Mouse (Mus musculus): Measurements from ENCODE around the gene Chdh. TPM values are rescaled to one million over a fixed set of nuclear protein-coding genes. Genes with fewer than 3 reads are reported as not detected.

The Chdh gene
- polyA plus RNA-seq, 1 experiment from 2014 or later, result not detected

DNA sequence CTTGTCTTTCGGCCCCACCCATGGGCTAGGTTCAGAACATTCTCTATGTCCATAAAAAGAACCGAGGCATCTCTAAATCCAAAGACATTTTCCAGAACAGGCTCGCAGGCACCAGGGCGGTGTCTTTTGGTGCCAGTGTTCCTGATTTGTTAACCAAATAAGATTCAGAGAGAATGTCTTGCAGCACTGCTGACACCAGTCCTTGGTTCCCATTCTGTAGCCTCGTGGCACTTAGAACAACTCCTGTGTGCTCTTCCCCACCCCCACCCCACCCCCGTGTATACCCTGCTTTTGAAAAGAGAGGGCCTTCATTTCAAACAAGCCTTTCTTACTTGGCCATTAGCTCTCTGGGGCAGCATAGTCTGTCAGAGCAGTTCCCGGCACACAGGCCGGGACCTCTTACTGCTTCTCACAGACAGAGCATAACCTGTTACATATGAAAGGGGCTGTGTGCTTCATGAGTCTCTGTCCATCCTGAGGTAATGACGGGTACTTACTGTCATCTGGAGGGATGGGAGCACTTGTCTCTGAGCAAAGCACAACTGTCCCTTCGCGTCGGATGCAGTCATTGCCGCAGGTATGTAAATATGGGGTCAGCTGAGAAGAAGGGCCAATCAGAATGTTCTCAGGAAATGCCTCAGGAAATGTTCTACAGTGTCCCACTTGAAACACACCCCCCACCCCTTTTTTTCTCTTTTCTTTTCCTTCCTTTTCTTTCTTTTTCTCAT is 9.9 kb upstream of the Chdh start:
- Histone ChIP-seq H3K36me3 (ENCODE audit: control insufficient read depth, insufficient read depth, low read length) (peaks cover 3% of the 10 kb centered on the region; the same call in 1 of the 2 replicates), H3K9me3 (ENCODE audit: control insufficient read depth, low read length) (no peaks in the 10 kb centered on the region), H3K27me3 (ENCODE audit: control insufficient read depth, insufficient read depth, low read length) (no peaks in the 10 kb centered on the region), H3K4me3 (ENCODE audit: low read depth, low read length) (no peak overlapping the region), H3K27ac (ENCODE audit: low read depth, low read length) (no peak overlapping the region), H3K4me2 (replicated peaks; ENCODE audit: low read depth, low read length) (no peak overlapping the region), H3K4me1 (replicated peaks; ENCODE audit: control insufficient read depth, insufficient read depth, low read length) (no peaks in the 10 kb centered on the region), H3K9ac (ENCODE audit: low read depth, low read length) (no peak overlapping the region)
- WGBS, result 81% methylated on average over 13 of the region's 13 CpGs
- ATAC-seq (ENCODE audit: low FRiP score) (no peak), DNase-seq (ENCODE audit: low spot score) (no peak)

DNA sequence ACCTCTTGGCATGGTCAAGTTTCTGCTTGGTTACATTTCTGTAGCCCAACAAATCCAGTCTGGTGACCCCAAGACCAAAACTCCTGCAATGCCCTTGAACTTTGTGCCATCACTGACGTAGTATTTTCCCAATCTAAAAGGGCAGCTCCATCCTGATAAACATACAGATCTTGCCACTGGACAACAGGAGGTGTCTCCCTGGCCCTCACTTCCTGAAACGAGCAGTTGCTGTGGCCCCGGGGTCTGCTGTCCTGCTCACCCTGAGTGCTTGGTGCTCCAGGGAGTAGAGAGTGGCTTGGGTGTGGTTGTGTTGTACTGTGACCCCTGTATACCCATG is 9.4 kb upstream of the Chdh start:
- DNase-seq (ENCODE audit: low spot score) (no peak), ATAC-seq (ENCODE audit: low FRiP score) (no peak)
- peaks cover 3% of the 10 kb centered on the region; the same call in 1 of the 2 replicates for H3K36me3 ChIP-seq (ENCODE audit: control insufficient read depth, insufficient read depth, low read length)
- 86% methylated on average over 3 of the region's 3 CpGs for WGBS
- H3K4me3 ChIP-seq (ENCODE audit: low read depth, low read length), result no peak overlapping the region
- H3K9me3 ChIP-seq (ENCODE audit: control insufficient read depth, low read length), result no peaks in the 10 kb centered on the region
- no peak overlapping the region for H3K4me2 ChIP-seq (replicated peaks; ENCODE audit: low read depth, low read length)
- no peak overlapping the region for H3K27ac ChIP-seq (ENCODE audit: low read depth, low read length)
- no peaks in the 10 kb centered on the region for H3K27me3 ChIP-seq (ENCODE audit: control insufficient read depth, insufficient read depth, low read length)
- no peaks in the 10 kb centered on the region for H3K4me1 ChIP-seq (replicated peaks; ENCODE audit: control insufficient read depth, insufficient read depth, low read length)
- no peak overlapping the region for H3K9ac ChIP-seq (ENCODE audit: low read depth, low read length)

DNA sequence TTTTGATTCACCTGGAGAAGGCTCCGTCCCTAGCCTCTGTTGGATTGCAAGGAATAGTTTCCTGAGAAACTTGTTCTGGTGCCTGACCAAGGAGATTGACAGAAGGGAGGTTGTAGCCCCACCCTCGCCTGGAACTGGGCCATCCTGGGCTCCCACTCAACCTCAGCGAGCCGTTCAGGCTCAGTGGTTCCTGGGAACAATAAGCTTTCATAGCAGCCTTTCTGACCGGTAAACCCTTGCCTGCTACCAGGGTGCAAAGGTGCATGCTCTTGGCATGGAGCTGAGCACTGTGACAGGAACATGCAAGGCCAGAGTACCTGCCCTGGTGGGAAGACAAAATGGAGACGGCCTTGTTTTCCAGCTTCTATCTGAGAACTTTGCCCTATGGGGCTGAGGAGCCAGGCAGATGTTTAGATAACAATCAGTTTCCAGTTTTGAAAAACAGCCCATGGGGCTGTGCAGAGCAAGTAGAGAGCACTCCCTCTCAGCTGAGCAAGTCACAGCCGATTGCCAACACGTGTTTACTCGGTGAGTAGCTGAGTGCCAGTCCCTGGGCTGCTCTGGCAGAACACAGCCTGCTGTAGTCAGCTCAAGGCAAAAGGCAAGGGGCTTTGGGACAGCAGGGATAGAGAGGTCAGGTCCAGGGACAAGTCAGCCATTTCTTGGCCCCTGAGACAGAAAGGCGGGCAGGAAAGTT is 1.2 kb downstream of the Chdh start:
- WGBS, result 75% methylated on average over 10 of the region's 10 CpGs

DNA sequence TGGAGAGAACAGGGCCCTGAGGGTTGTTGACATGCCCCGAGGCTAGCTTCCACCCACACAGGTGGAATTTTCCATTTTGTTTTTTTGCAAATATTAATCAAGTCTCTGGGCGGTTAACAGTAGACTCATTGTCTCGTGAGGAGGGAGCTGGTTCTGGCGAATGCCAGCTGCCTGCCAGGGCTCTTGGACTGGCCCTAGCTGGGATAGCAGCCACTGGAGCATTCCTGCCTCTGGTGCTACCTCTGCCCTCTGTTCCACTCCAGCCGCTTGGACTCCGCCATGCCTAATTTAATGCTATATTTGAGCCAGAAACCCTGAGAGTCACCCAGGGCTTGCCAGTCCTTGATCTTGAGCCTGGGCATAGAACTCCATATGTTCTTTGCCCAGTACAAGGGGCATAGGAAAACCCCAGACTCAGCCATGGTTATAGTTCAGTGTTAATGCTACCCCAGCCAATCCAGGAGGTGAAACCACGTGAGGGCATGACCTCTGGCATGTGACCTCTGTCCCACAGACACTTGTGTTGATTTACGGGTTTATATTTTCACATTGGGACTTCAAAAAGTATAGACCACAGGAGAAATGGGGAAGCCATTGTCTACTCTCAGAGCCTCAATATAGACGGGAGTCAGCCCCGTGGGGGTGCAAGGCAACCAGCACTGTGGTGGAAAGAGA is 3.2 kb downstream of the Chdh start:
- H3K27me3 ChIP-seq (ENCODE audit: control insufficient read depth, insufficient read depth, low read length), result peaks cover 12% of the 10 kb centered on the region
- ATAC-seq (ENCODE audit: low FRiP score) (no peak), DNase-seq (ENCODE audit: low spot score) (no peak)
- H3K27ac ChIP-seq (ENCODE audit: low read depth, low read length), result no peak overlapping the region
- no peak overlapping the region for H3K4me2 ChIP-seq (replicated peaks; ENCODE audit: low read depth, low read length)
- no peak overlapping the region for H3K9ac ChIP-seq (ENCODE audit: low read depth, low read length)
- H3K9me3 ChIP-seq (ENCODE audit: control insufficient read depth, low read length), result no peaks in the 10 kb centered on the region
- no peaks in the 10 kb centered on the region for H3K36me3 ChIP-seq (ENCODE audit: control insufficient read depth, insufficient read depth, low read length)
- H3K4me3 ChIP-seq (ENCODE audit: low read depth, low read length), result no peak overlapping the region
- H3K4me1 ChIP-seq (replicated peaks; ENCODE audit: control insufficient read depth, insufficient read depth, low read length), result 0 out of 2 replicates have a peak, but pooled peaks cover 2% of the 10 kb centered on the region
- WGBS, result 87% methylated on average over 10 of the region's 10 CpGs

More for the DNA sequence above, 1.2 kb downstream of the Chdh start:
- no peaks in the 10 kb centered on the region for H3K36me3 ChIP-seq (ENCODE audit: control insufficient read depth, insufficient read depth, low read length)
- H3K27me3 ChIP-seq (ENCODE audit: control insufficient read depth, insufficient read depth, low read length), result peaks cover 12% of the 10 kb centered on the region
- DNase-seq (ENCODE audit: low spot score) (no peak), ATAC-seq (ENCODE audit: low FRiP score) (no peak)
- no peak overlapping the region for H3K4me2 ChIP-seq (replicated peaks; ENCODE audit: low read depth, low read length)
- H3K4me1 ChIP-seq (replicated peaks; ENCODE audit: control insufficient read depth, insufficient read depth, low read length), result 0 out of 2 replicates have a peak, but pooled peaks cover 2% of the 10 kb centered on the region
- no peak overlapping the region for H3K27ac ChIP-seq (ENCODE audit: low read depth, low read length)
- no peaks in the 10 kb centered on the region for H3K9me3 ChIP-seq (ENCODE audit: control insufficient read depth, low read length)
- no peak overlapping the region for H3K4me3 ChIP-seq (ENCODE audit: low read depth, low read length)
- H3K9ac ChIP-seq (ENCODE audit: low read depth, low read length), result no peak overlapping the region

DNA sequence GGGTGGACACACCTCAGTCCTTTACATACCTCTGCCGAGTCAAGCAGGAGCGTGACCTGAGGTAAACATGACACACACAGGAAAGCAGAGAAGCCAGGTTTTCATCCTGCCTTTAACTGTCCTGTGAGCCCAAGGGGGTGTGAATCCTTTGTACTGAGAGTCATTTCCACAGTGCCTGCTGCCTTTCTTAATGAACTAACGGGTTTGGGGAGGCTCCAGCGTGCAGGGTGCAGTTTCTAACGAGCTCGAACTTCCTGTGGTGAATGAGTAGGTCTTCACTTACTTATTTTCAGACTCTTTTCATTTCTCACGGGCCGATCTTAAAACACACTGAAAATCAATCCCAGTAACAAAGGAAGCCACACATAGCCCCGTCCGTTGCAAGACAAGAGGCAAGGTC is 5.7 kb downstream of the Chdh start:
- Histone ChIP-seq H3K9me3 (ENCODE audit: control insufficient read depth, low read length) (no peaks in the 10 kb centered on the region), H3K4me3 (ENCODE audit: low read depth, low read length) (no peak overlapping the region), H3K27me3 (ENCODE audit: control insufficient read depth, insufficient read depth, low read length) (peaks cover 1% of the 10 kb centered on the region), H3K4me1 (replicated peaks; ENCODE audit: control insufficient read depth, insufficient read depth, low read length) (no peaks in the 10 kb centered on the region), H3K36me3 (ENCODE audit: control insufficient read depth, insufficient read depth, low read length) (no peaks in the 10 kb centered on the region), H3K4me2 (replicated peaks; ENCODE audit: low read depth, low read length) (no peak overlapping the region), H3K9ac (ENCODE audit: low read depth, low read length) (no peak overlapping the region), H3K27ac (ENCODE audit: low read depth, low read length) (no peak overlapping the region)
- no peak for DNase-seq (ENCODE audit: low spot score)
- ATAC-seq (ENCODE audit: low FRiP score), result no peak
- 75% methylated on average over 10 of the region's 10 CpGs for WGBS

DNA sequence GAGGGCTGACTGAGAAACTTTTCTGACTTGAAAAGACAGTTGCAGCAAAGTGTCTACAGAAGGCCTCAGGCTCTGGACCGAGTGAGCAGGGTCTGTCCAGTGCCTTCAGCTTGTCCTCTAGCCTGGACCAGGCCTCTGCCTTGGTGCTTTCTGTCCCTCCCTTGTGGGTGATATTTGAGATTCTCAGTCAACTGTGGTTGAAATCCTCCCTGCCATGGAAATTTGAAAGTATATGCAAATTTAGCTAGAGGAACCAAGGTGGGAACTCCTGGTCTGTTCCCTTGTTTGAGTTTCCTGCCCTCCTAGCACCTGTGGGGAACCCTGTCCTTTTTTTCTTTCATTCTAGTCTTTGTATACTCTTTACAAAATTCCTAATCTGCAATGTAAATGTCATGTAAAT is 6.2 kb downstream of the Chdh start:
- no peak for ATAC-seq (ENCODE audit: low FRiP score)
- Histone ChIP-seq H3K9ac (ENCODE audit: low read depth, low read length) (no peak overlapping the region), H3K27me3 (ENCODE audit: control insufficient read depth, insufficient read depth, low read length) (no peaks in the 10 kb centered on the region), H3K4me3 (ENCODE audit: low read depth, low read length) (no peak overlapping the region), H3K36me3 (ENCODE audit: control insufficient read depth, insufficient read depth, low read length) (no peaks in the 10 kb centered on the region), H3K9me3 (ENCODE audit: control insufficient read depth, low read length) (no peaks in the 10 kb centered on the region), H3K27ac (ENCODE audit: low read depth, low read length) (no peak overlapping the region), H3K4me2 (replicated peaks; ENCODE audit: low read depth, low read length) (no peak overlapping the region), H3K4me1 (replicated peaks; ENCODE audit: control insufficient read depth, insufficient read depth, low read length) (no peaks in the 10 kb centered on the region)
- DNase-seq (ENCODE audit: low spot score), result no peak
- 76% methylated on average over 1 of the region's 1 CpGs for WGBS

DNA sequence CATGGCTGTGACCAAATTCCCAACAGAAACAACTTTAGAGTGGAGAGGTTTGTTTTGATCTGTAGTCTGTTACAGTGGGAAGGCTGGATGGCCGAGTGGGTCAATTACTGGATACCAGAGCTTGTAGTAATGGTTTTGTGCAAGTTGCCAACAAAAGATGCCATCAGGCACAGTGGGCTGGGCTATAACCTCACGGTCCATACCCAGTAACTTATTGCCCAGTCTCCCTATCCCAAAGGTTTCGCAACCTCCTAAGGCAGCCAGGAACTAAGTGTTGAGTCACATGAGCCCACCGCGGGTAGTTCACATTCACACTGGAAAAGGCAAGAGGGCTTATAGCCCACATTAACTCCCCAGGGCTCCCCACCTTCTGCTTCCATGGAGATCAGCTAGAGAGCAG is 7.8 kb downstream of the Chdh start:
- no peak overlapping the region for H3K9ac ChIP-seq (ENCODE audit: low read depth, low read length)
- WGBS, result 92% methylated on average over 5 of the region's 5 CpGs
- no peak for ATAC-seq (ENCODE audit: low FRiP score)
- H3K4me1 ChIP-seq (replicated peaks; ENCODE audit: control insufficient read depth, insufficient read depth, low read length), result no peaks in the 10 kb centered on the region
- no peak overlapping the region for H3K4me2 ChIP-seq (replicated peaks; ENCODE audit: low read depth, low read length)
- H3K9me3 ChIP-seq (ENCODE audit: control insufficient read depth, low read length), result no peaks in the 10 kb centered on the region
- H3K27ac ChIP-seq (ENCODE audit: low read depth, low read length), result no peak overlapping the region
- DNase-seq (ENCODE audit: low spot score), result no peak
- no peak overlapping the region for H3K4me3 ChIP-seq (ENCODE audit: low read depth, low read length)
- no peaks in the 10 kb centered on the region for H3K27me3 ChIP-seq (ENCODE audit: control insufficient read depth, insufficient read depth, low read length)
- no peaks in the 10 kb centered on the region for H3K36me3 ChIP-seq (ENCODE audit: control insufficient read depth, insufficient read depth, low read length)

DNA sequence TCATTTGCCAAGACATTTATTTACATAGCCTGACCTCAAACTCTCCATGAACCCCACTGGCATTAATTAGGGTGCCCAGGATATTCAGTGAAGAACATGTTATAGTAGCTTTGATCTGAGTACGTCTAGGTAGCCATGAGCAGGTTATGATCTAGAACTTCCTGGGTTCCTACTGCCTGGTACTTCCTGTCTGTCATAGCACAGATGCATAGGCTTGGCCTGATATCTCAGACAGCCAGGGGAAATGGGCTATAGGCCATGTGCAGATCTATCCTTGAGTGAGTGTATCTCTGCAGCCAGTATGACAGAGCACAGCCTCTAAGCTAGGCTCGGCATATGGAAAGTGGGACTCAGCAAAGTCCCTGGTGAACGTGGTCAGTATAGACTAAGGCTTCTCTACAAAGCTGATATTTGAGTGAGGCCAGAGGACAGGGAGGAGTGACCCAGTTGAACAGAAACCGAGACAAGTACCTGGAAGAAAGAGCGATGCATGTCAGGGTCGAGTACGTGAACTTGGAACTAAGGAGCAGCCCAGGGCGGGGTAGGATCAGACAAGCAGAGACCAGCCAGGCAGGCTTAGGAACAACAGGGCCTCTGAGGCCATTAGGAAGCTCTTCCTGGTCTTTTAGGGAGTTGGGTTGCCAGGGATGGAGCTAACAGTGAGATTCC is 9.1 kb downstream of the Chdh start:
- H3K4me2 ChIP-seq (replicated peaks; ENCODE audit: low read depth, low read length), result no peak overlapping the region
- H3K27ac ChIP-seq (ENCODE audit: low read depth, low read length), result no peak overlapping the region
- no peaks in the 10 kb centered on the region for H3K27me3 ChIP-seq (ENCODE audit: control insufficient read depth, insufficient read depth, low read length)
- 94% methylated on average over 8 of the region's 8 CpGs for WGBS
- H3K9ac ChIP-seq (ENCODE audit: low read depth, low read length), result no peak overlapping the region
- ATAC-seq (ENCODE audit: low FRiP score), result no peak
- no peak overlapping the region for H3K4me3 ChIP-seq (ENCODE audit: low read depth, low read length)
- no peaks in the 10 kb centered on the region for H3K4me1 ChIP-seq (replicated peaks; ENCODE audit: control insufficient read depth, insufficient read depth, low read length)
- DNase-seq (ENCODE audit: low spot score), result no peak
- no peaks in the 10 kb centered on the region for H3K9me3 ChIP-seq (ENCODE audit: control insufficient read depth, low read length)
- H3K36me3 ChIP-seq (ENCODE audit: control insufficient read depth, insufficient read depth, low read length), result no peaks in the 10 kb centered on the region
